In genomic region chr7:89798358-89799020, GRCm38 (mm10) we compare ENCODE assay signal across 19 mouse cellular contexts.
DNase-seq lines count a peak whose midpoint lies in the region; ATAC-seq lines count a peak whose summit lies in the region.
"Had no signal": no experiment of that assay in that cellular context is flagged by ENCODE, and none has a peak within 500 bp of the region (broad histone marks: within the 10 kb centered on the region; RNA-seq: fewer than 3 reads in every experiment).

No protein-coding gene starts in this region.

- H3K4me1 ChIP-seq in forebrain, embryonic 10.5 days, result peaks cover 35% of the 10 kb centered on the region
- H3K4me1 ChIP-seq in forebrain, embryonic 14.5 days (ENCODE audit: control insufficient read depth, insufficient read depth, low read length), result no peaks in the 10 kb centered on the region
- peaks cover 18% of the 10 kb centered on the region for H3K4me1 ChIP-seq in hindbrain, embryonic 12.5 days
- peaks cover 5% of the 10 kb centered on the region; the same call in 1 of the 2 replicates for H3K4me1 ChIP-seq in hindbrain, embryonic 16.5 days (ENCODE audit: control insufficient read depth, insufficient read depth, low read depth, low read length)
- peaks cover 19% of the 10 kb centered on the region for H3K4me1 ChIP-seq in embryonic facial prominence, embryonic 14.5 days (ENCODE audit: control insufficient read depth, insufficient read depth, low read length)
- H3K4me1 ChIP-seq: intestine, embryonic 15.5 days; kidney, embryonic 15.5 days had no signal

- 65% methylated on average over 8 of the region's 8 CpGs for WGBS in forebrain, embryonic 10.5 days
- 72% methylated on average over 8 of the region's 8 CpGs for WGBS in forebrain, embryonic 14.5 days
- 54% methylated on average over 8 of the region's 8 CpGs for WGBS in hindbrain, embryonic 12.5 days
- WGBS in hindbrain, embryonic 16.5 days, result 46% methylated on average over 8 of the region's 8 CpGs
- WGBS in embryonic facial prominence, embryonic 14.5 days, result 30% methylated on average over 8 of the region's 8 CpGs

- H3K36me3 ChIP-seq in forebrain, embryonic 10.5 days (replicated peaks), result no peaks in the 10 kb centered on the region
- H3K36me3 ChIP-seq in forebrain, embryonic 14.5 days (ENCODE audit: control insufficient read depth, insufficient read depth, low read length), result no peaks in the 10 kb centered on the region
- H3K36me3 ChIP-seq in hindbrain, embryonic 12.5 days, result no peaks in the 10 kb centered on the region
- no peaks in the 10 kb centered on the region for H3K36me3 ChIP-seq in hindbrain, embryonic 16.5 days (ENCODE audit: control insufficient read depth, insufficient read depth, low read length)
- H3K36me3 ChIP-seq in embryonic facial prominence, embryonic 14.5 days (ENCODE audit: control insufficient read depth, insufficient read depth, low read length), result no peaks in the 10 kb centered on the region
- H3K36me3 ChIP-seq: hindbrain, embryonic 13.5 days; intestine, embryonic 15.5 days; kidney, embryonic 15.5 days had no signal

- 0 out of 2 replicates have a peak, but pooled peaks cover 6% of the 10 kb centered on the region for H3K27me3 ChIP-seq in forebrain, embryonic 10.5 days (ENCODE audit: poor library complexity, severe bottlenecking)
- no peaks in the 10 kb centered on the region for H3K27me3 ChIP-seq in forebrain, embryonic 14.5 days (replicated peaks; ENCODE audit: control insufficient read depth, insufficient read depth, low read length)
- no peaks in the 10 kb centered on the region for H3K27me3 ChIP-seq in hindbrain, embryonic 12.5 days
- no peaks in the 10 kb centered on the region for H3K27me3 ChIP-seq in hindbrain, embryonic 16.5 days (replicated peaks; ENCODE audit: control insufficient read depth, insufficient read depth, low read length)
- H3K27me3 ChIP-seq in embryonic facial prominence, embryonic 14.5 days (replicated peaks; ENCODE audit: control insufficient read depth, insufficient read depth, low read length), result no peaks in the 10 kb centered on the region
- H3K27me3 ChIP-seq: CH12.LX; hindbrain, embryonic 13.5 days; intestine, embryonic 15.5 days; kidney, embryonic 15.5 days had no signal

- H3K9ac ChIP-seq in forebrain, embryonic 14.5 days (ENCODE audit: low read length), result no peak overlapping the region
- no peak overlapping the region for H3K9ac ChIP-seq in hindbrain, embryonic 12.5 days
- no peak overlapping the region for H3K9ac ChIP-seq in hindbrain, embryonic 16.5 days (ENCODE audit: low read depth, low read length)
- no peak overlapping the region for H3K9ac ChIP-seq in embryonic facial prominence, embryonic 14.5 days (ENCODE audit: low read depth, low read length)
- H3K9ac ChIP-seq: hindbrain, embryonic 13.5 days; intestine, embryonic 15.5 days; kidney, embryonic 15.5 days had no signal

- DNase-seq in forebrain, embryonic 10.5 days (ENCODE audit: extremely low spot score, low spot score), result no peak
- no peak for DNase-seq in forebrain, embryonic 14.5 days (ENCODE audit: low spot score)
- DNase-seq in Muller cell, postnatal 12 days (ENCODE audit: inconsistent ontology term), result peak; percentile 79
- DNase-seq in embryonic facial prominence, embryonic 14.5 days (ENCODE audit: low spot score), result peak; percentile 52
- DNase-seq in layer of hippocampus, adult 9-10 months (ENCODE audit: low spot score), result no peak
- DNase-seq in heart, postnatal 25 days (ENCODE audit: low spot score), result no peak
- DNase-seq: adrenal gland, postnatal 36 days; cerebellum, adult 8-10 months; gastrocnemius, postnatal 10 days; layer of hippocampus, postnatal 36 days; lung, adult 18-20 months; thymus, postnatal 14 days had no signal

- intact Hi-C loops in heart, postnatal 25 days (cut with DNase I), result no loop called here

- no peak overlapping the region for H3K4me2 ChIP-seq in forebrain, embryonic 14.5 days (ENCODE audit: low read length)
- H3K4me2 ChIP-seq in hindbrain, embryonic 12.5 days (replicated peaks), result no peak overlapping the region
- no peak overlapping the region for H3K4me2 ChIP-seq in hindbrain, embryonic 16.5 days (ENCODE audit: low read length)
- no peak overlapping the region; the same call in 1 of the 2 replicates for H3K4me2 ChIP-seq in embryonic facial prominence, embryonic 14.5 days (ENCODE audit: low read depth, low read length)
- H3K4me2 ChIP-seq: hindbrain, embryonic 13.5 days; intestine, embryonic 15.5 days; kidney, embryonic 15.5 days; liver, embryonic 11.5 days had no signal

- ATAC-seq in forebrain, embryonic 14.5 days, result no peak
- ATAC-seq in hindbrain, embryonic 12.5 days (ENCODE audit: low FRiP score), result peak; percentile 24; the same call in 1 of the 2 replicates
- ATAC-seq in hindbrain, embryonic 16.5 days, result no peak
- no peak for ATAC-seq in embryonic facial prominence, embryonic 14.5 days (ENCODE audit: low read depth)
- ATAC-seq: intestine, embryonic 15.5 days had no signal

- 0 out of 2 replicates have a peak overlapping the region, but pooled peaks have one; percentile 15 for H3K27ac ChIP-seq in forebrain, embryonic 10.5 days
- no peak overlapping the region for H3K27ac ChIP-seq in forebrain, embryonic 14.5 days (ENCODE audit: low read depth, low read length)
- no peak overlapping the region for H3K27ac ChIP-seq in hindbrain, embryonic 12.5 days
- no peak overlapping the region for H3K27ac ChIP-seq in hindbrain, embryonic 16.5 days (ENCODE audit: low read depth, low read length)
- no peak overlapping the region for H3K27ac ChIP-seq in embryonic facial prominence, embryonic 14.5 days (replicated peaks; ENCODE audit: low read depth, low read length)
- H3K27ac ChIP-seq: hindbrain, embryonic 13.5 days; intestine, embryonic 15.5 days; kidney, embryonic 15.5 days had no signal

- no peaks in the 10 kb centered on the region for H3K9me3 ChIP-seq in forebrain, embryonic 10.5 days
- no peaks in the 10 kb centered on the region for H3K9me3 ChIP-seq in forebrain, embryonic 14.5 days (replicated peaks; ENCODE audit: control insufficient read depth, low read length)
- H3K9me3 ChIP-seq in hindbrain, embryonic 12.5 days (replicated peaks), result no peaks in the 10 kb centered on the region
- H3K9me3 ChIP-seq in hindbrain, embryonic 16.5 days (ENCODE audit: control insufficient read depth, low read length), result no peaks in the 10 kb centered on the region
- H3K9me3 ChIP-seq in embryonic facial prominence, embryonic 14.5 days (ENCODE audit: control insufficient read depth, low read length), result no peaks in the 10 kb centered on the region
- H3K9me3 ChIP-seq: hindbrain, embryonic 13.5 days; intestine, embryonic 15.5 days; kidney, embryonic 15.5 days had no signal

- H3K4me3 ChIP-seq in forebrain, embryonic 10.5 days, result no peak overlapping the region
- no peak overlapping the region for H3K4me3 ChIP-seq in forebrain, embryonic 14.5 days (ENCODE audit: low read depth, low read length)
- no peak overlapping the region for H3K4me3 ChIP-seq in hindbrain, embryonic 12.5 days
- no peak overlapping the region for H3K4me3 ChIP-seq in hindbrain, embryonic 16.5 days (ENCODE audit: low read length)
- no peak overlapping the region for H3K4me3 ChIP-seq in embryonic facial prominence, embryonic 14.5 days (ENCODE audit: low read depth, low read length)
- H3K4me3 ChIP-seq: hindbrain, embryonic 13.5 days; intestine, embryonic 15.5 days; kidney, embryonic 15.5 days had no signal

Comparison
In these comparisons a context has a peak if more than half of its experiments do, and no peak if none do; other contexts are left out.
1. DNase-seq: peak in Muller cell, postnatal 12 days (single experiment) and embryonic facial prominence, embryonic 14.5 days (single experiment); none in forebrain, embryonic 10.5 days (single experiment), forebrain, embryonic 14.5 days (single experiment), layer of hippocampus, adult 9-10 months (single experiment) and heart, postnatal 25 days (single experiment).